Comparison of ENCODE assay signal across 9 mouse cellular contexts in genomic region chr10:19578409-19578986, GRCm38 (mm10). TPM values are rescaled to one million over a fixed set of nuclear protein-coding genes. Genes with fewer than 3 reads are reported as not detected.
A peak's percentile ranks its signal among the peaks of the same experiment; 100 is the strongest.
DNase-seq lines count a peak whose midpoint lies in the region; ATAC-seq lines count a peak whose summit lies in the region.
"Had no signal": no experiment of that assay in that cellular context is flagged by ENCODE, and none has a peak within 500 bp of the region (broad histone marks: within the 10 kb centered on the region; RNA-seq: fewer than 3 reads in every experiment).

No protein-coding gene starts in this region.

- H3K27me3 ChIP-seq in kidney, embryonic 14.5 days (ENCODE audit: control insufficient read depth, insufficient read depth, low read length): no peaks in the 10 kb centered on the region
- H3K27me3 ChIP-seq: limb, embryonic 15.5 days had no signal

- H3K36me3 ChIP-seq in kidney, embryonic 14.5 days (ENCODE audit: control insufficient read depth, insufficient read depth, low read length): no peaks in the 10 kb centered on the region
- H3K36me3 ChIP-seq: limb, embryonic 15.5 days had no signal

- H3K9me3 ChIP-seq in kidney, embryonic 14.5 days (ENCODE audit: control insufficient read depth, low read length): no peaks in the 10 kb centered on the region
- H3K9me3 ChIP-seq: limb, embryonic 15.5 days had no signal

- 74% methylated on average over 9 of the region's 9 CpGs for WGBS in kidney, embryonic 14.5 days

- peak; percentile 26 to 33 for DNase-seq in gastrocnemius, postnatal 4 days (ENCODE audit: low spot score in 2 of 2)
- no peak for DNase-seq in gastrocnemius, postnatal 36 days
- peak; percentile 39 for DNase-seq in retina, postnatal 1 day
- no peak for DNase-seq in retina, embryonic 14.5 days (ENCODE audit: low spot score)
- DNase-seq in frontal cortex, postnatal 14 days (ENCODE audit: low spot score in 2 of 2): peak; percentile 25 to 31
- peak; percentile 63 for DNase-seq in right cerebral cortex, postnatal 14 days
- DNase-seq in urinary bladder, postnatal 4 days (ENCODE audit: low spot score in 2 of 2): no peak

- no peak overlapping the region for H3K4me3 ChIP-seq in kidney, embryonic 14.5 days (ENCODE audit: low read length)
- H3K4me3 ChIP-seq: limb, embryonic 15.5 days had no signal

- no peaks in the 10 kb centered on the region for H3K4me1 ChIP-seq in kidney, embryonic 14.5 days (ENCODE audit: control insufficient read depth, insufficient read depth, low read length)
- H3K4me1 ChIP-seq: limb, embryonic 15.5 days had no signal

- H3K4me2 ChIP-seq in kidney, embryonic 14.5 days (replicated peaks; ENCODE audit: low read depth, low read length): no peak overlapping the region
- H3K4me2 ChIP-seq: limb, embryonic 15.5 days had no signal

- H3K27ac ChIP-seq in kidney, embryonic 14.5 days (ENCODE audit: low read depth, low read length): no peak overlapping the region
- H3K27ac ChIP-seq: limb, embryonic 15.5 days had no signal

- intact Hi-C loops in gastrocnemius, postnatal 36 days (cut with DNase I): no loop called here

- no peak for ATAC-seq in kidney, embryonic 14.5 days (ENCODE audit: low FRiP score, low TSS enrichment)

- no peak overlapping the region for H3K9ac ChIP-seq in kidney, embryonic 14.5 days (ENCODE audit: low read depth, low read length)
- H3K9ac ChIP-seq: limb, embryonic 15.5 days had no signal

RNA-seq across cellular contexts. Expression of gene Ifngr1, which starts 13.3 kb away (rescaled TPM):
- total RNA-seq in gastrocnemius, postnatal 4 days (2021): 10 to 100 TPM; 35.2 to 35.7 TPM
- total RNA-seq in gastrocnemius, postnatal 36 days (2021): 10 to 100 TPM; 25.7 to 28.1 TPM
- polyA plus RNA-seq in kidney, embryonic 14.5 days (2014; fragmentation: Nextera tagmentation; extraction: Ambion mirVana): 45.6 and 52.7 TPM in 2 replicates

RNA-seq across cellular contexts. Expression of gene Il22ra2, which starts 43.3 kb away (rescaled TPM):
- total RNA-seq in gastrocnemius, postnatal 4 days (2021): not detected
- total RNA-seq in gastrocnemius, postnatal 36 days (2021): not detected
- not detected in 2 replicates for polyA plus RNA-seq in kidney, embryonic 14.5 days (2014; fragmentation: Nextera tagmentation; extraction: Ambion mirVana)

Comparison
In these comparisons a context has a peak if more than half of its experiments do, and no peak if none do; other contexts are left out.
1. DNase-seq: peak in gastrocnemius, postnatal 4 days (2 of 2), retina, postnatal 1 day (single experiment), frontal cortex, postnatal 14 days (2 of 2) and right cerebral cortex, postnatal 14 days (single experiment); none in gastrocnemius, postnatal 36 days (0 of 2), retina, embryonic 14.5 days (single experiment) and urinary bladder, postnatal 4 days (0 of 2).